Mouse (Mus musculus) erythroblast, embryonic 14.5 days (primary cell): ENCODE measurements around the gene Apbb2.

Experiments
- GATA1 ChIP-seq: IDR thresholded peaks from 2 replicates; pipeline ENCODE4 v1.6.1; 2012; ENCODE audit warnings: low read length, inconsistent platforms, mixed read lengths
- TAL1 ChIP-seq: IDR thresholded peaks from 3 replicates; pipeline ENCODE4 v1.6.1; 2012; ENCODE audit warnings: low read length, inconsistent platforms, mixed read lengths

DNA sequence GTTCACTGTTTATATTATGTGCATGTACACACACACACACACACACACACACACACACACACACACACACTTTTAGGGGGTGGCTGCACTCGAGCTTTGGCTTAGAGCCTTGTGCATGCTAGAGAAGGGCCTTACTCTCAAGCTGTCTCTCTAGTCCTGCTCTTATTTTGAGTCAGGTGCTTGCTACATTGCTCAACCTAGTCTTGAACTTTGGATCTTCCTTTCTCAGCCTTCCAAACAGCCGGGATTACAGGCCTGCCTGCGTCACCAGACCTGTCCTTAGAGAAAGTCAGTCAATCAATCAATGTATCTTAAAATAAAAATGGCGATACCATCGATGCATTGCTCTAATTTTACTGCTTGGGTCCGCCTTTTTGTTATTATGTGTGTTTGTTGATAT, 287.8 kb downstream of the Apbb2 start:
- TF ChIP-seq GATA1, result no peak
- no peak for TF ChIP-seq TAL1
